Mouse (Mus musculus): ENCODE measurements at regions not wholly inside any gene's neighbourhood (a gene's known extent, or its start where the extent isn't known, plus 50 kb on each side); places are given as distances from the start of the nearest gene placed in this dataset.
A peak's percentile ranks its signal among the peaks of the same experiment; 100 is the strongest.

- no peak for DNase-seq
- Histone ChIP-seq H3K27ac (ENCODE audit: insufficient read depth, low read depth, low read length) (no peak overlapping the region), H3K4me3 (ENCODE audit: insufficient read depth, low read depth, low read length) (no peak overlapping the region), H3K4me1 (ENCODE audit: control insufficient read depth, insufficient read depth, low read length) (no peaks in the 10 kb centered on the region), H3K36me3 (ENCODE audit: control insufficient read depth, insufficient read depth, low read length) (no peaks in the 10 kb centered on the region), H3K27me3 (replicated peaks; ENCODE audit: control insufficient read depth, insufficient read depth, low read length) (no peaks in the 10 kb centered on the region)
- 89% methylated on average over 2 of the region's 2 CpGs for WGBS
- TF ChIP-seq POLR2A (IDR thresholded peaks at IDR 0.05; ENCODE audit: low read depth, low read length), result no peak
- TF ChIP-seq CTCF (conservative IDR thresholded peaks at IDR 0.05; ENCODE audit: insufficient read depth, insufficient read length, low read depth, low read length), result no peak
These were observed 64.8 kb upstream of the Peli2 start for GRCm38 (mm10) chr14:48055861-48056260.

- Histone ChIP-seq H3K27me3 (replicated peaks; ENCODE audit: control insufficient read depth, insufficient read depth, low read length) (no peaks in the 10 kb centered on the region), H3K27ac (ENCODE audit: insufficient read depth, low read depth, low read length) (no peak overlapping the region), H3K4me3 (ENCODE audit: insufficient read depth, low read depth, low read length) (no peak overlapping the region), H3K4me1 (ENCODE audit: control insufficient read depth, insufficient read depth, low read length) (no peaks in the 10 kb centered on the region), H3K36me3 (ENCODE audit: control insufficient read depth, insufficient read depth, low read length) (no peaks in the 10 kb centered on the region)
- DNase-seq, result no peak
- TF ChIP-seq CTCF (conservative IDR thresholded peaks at IDR 0.05; ENCODE audit: insufficient read depth, insufficient read length, low read depth, low read length), result no peak
- TF ChIP-seq POLR2A (IDR thresholded peaks at IDR 0.05; ENCODE audit: low read depth, low read length), result no peak
- WGBS, result 87% methylated on average over 9 of the region's 9 CpGs
These were observed 62.3 kb upstream of the Peli2 start for GRCm38 (mm10) chr14:48058234-48058868.

- H3K36me3 ChIP-seq (ENCODE audit: control insufficient read depth, insufficient read depth, low read length), result no peaks in the 10 kb centered on the region
- TF ChIP-seq CTCF (conservative IDR thresholded peaks at IDR 0.05; ENCODE audit: insufficient read depth, insufficient read length, low read depth, low read length) (no peak), POLR2A (IDR thresholded peaks at IDR 0.05; ENCODE audit: low read depth, low read length) (no peak)
- no peaks in the 10 kb centered on the region for H3K27me3 ChIP-seq (replicated peaks; ENCODE audit: control insufficient read depth, insufficient read depth, low read length)
- no peak for DNase-seq
- WGBS, result 84% methylated on average over 15 of the region's 15 CpGs
- no peak overlapping the region for H3K4me3 ChIP-seq (ENCODE audit: insufficient read depth, low read depth, low read length)
- no peak overlapping the region for H3K27ac ChIP-seq (ENCODE audit: insufficient read depth, low read depth, low read length)
- no peaks in the 10 kb centered on the region for H3K4me1 ChIP-seq (ENCODE audit: control insufficient read depth, insufficient read depth, low read length)
These were observed 60.8 kb upstream of the Peli2 start for GRCm38 (mm10) chr14:48059664-48060455.

- no peaks in the 10 kb centered on the region for H3K4me1 ChIP-seq (ENCODE audit: control insufficient read depth, insufficient read depth, low read length)
- H3K36me3 ChIP-seq (ENCODE audit: control insufficient read depth, insufficient read depth, low read length), result no peaks in the 10 kb centered on the region
- DNase-seq, result peak; percentile 71
- TF ChIP-seq POLR2A (IDR thresholded peaks at IDR 0.05; ENCODE audit: low read depth, low read length), result no peak
- TF ChIP-seq CTCF (conservative IDR thresholded peaks at IDR 0.05; ENCODE audit: insufficient read depth, insufficient read length, low read depth, low read length), result no peak
- H3K4me3 ChIP-seq (ENCODE audit: insufficient read depth, low read depth, low read length), result no peak overlapping the region
- H3K27ac ChIP-seq (ENCODE audit: insufficient read depth, low read depth, low read length), result no peak overlapping the region
- 58% methylated on average over 3 of the region's 3 CpGs for WGBS
- H3K27me3 ChIP-seq (replicated peaks; ENCODE audit: control insufficient read depth, insufficient read depth, low read length), result no peaks in the 10 kb centered on the region
These were observed 52.0 kb upstream of the Peli2 start for GRCm38 (mm10) chr14:48068641-48069040.
